Mouse (Mus musculus) forebrain, embryonic 14.5 days (tissue): ENCODE data around the gene Spsb1. TPM values are rescaled to one million over a fixed set of nuclear protein-coding genes. Genes with fewer than 3 reads are reported as not detected.

ENCODE experiments used
- ATAC-seq: fragments of 200-750 bp; cut with Nextera tagmentation; 2 replicates; pipeline ENCODE4 v1.8.0; 2017; ENCODE audit warnings: mild to moderate bottlenecking, moderate library complexity
- DNase-seq: peaks from one replicate; pipeline ENCODE4 v3.0.0-alpha.2; 2015; ENCODE audit warnings: low spot score
- H3K27ac ChIP-seq: fragments of 300-500 bp; sonication (generic); 2 replicates; pipeline ENCODE4 v1.5.1; 2014; ENCODE audit warnings: low read depth, mild to moderate bottlenecking, control low read depth, low read length, moderate library complexity
- H3K27me3 ChIP-seq: fragments of 300-500 bp; sonication (generic); replicated peaks from 2 replicates; pipeline ENCODE4 v1.6.1; 2014; ENCODE audit warnings: low read length, control low read depth, mixed read lengths; ENCODE audit not compliant: control insufficient read depth, insufficient read depth
- H3K36me3 ChIP-seq: fragments of 300-500 bp; sonication (generic); 2 replicates; pipeline ENCODE4 v1.6.1; 2014; ENCODE audit warnings: low read length, control low read depth; ENCODE audit not compliant: control insufficient read depth, insufficient read depth
- H3K4me1 ChIP-seq: fragments of 300-500 bp; sonication (generic); 2 replicates; pipeline ENCODE4 v1.6.1; 2014; ENCODE audit warnings: antibody characterized with exemption, low read length, control low read depth; ENCODE audit not compliant: control insufficient read depth, insufficient read depth
- H3K4me2 ChIP-seq: fragments of 300-500 bp; sonication (generic); 2 replicates; pipeline ENCODE4 v1.6.1; 2014; ENCODE audit warnings: mild to moderate bottlenecking, control low read depth, low read length
- H3K4me3 ChIP-seq: fragments of 300-500 bp; sonication (generic); 2 replicates; pipeline ENCODE4 v1.5.1; 2014; ENCODE audit warnings: low read depth, low read length, control low read depth
- H3K9ac ChIP-seq: fragments of 300-500 bp; sonication (generic); 2 replicates; pipeline ENCODE4 v1.6.1; 2014; ENCODE audit warnings: mild to moderate bottlenecking, low read length, control low read depth, moderate library complexity
- H3K9me3 ChIP-seq: fragments of 300-500 bp; sonication (generic); replicated peaks from 2 replicates; pipeline ENCODE4 v1.6.1; 2016; ENCODE audit warnings: low read length, control low read depth, mixed read lengths; ENCODE audit not compliant: control insufficient read depth
- WGBS: fragments of 180-500 bp; shearing (Covaris S2); extraction: QIAGEN DNeasy Blood & Tissue Kit; methylation state at CpG from one replicate; pipeline ENCODE4 v1.1.7; 2014; 5-methylcytosine and 5-hydroxymethylcytosine counted together
- polyA plus RNA-seq: library from polyadenylated mRNA; unstranded; fragments of >200 nt; fragmentation: Nextera tagmentation; extraction: Ambion mirVana; gene quantifications from 2 replicates; pipeline ENCODE4 v1.2.1, GENCODE M21; 2014

The Spsb1 gene
- polyA plus RNA-seq, 1 experiment from 2014 or later: 4.8 TPM

GRCm38 (mm10) chr4:149918455-149919070 lies 36.3 kb downstream of the Spsb1 start:
- ATAC-seq (no peak), DNase-seq (no peak)
- Histone ChIP-seq H3K27me3 (no peaks in the 10 kb centered on the region), H3K4me1 (0 out of 2 replicates have a peak, but pooled peaks cover 4% of the 10 kb centered on the region), H3K36me3 (no peaks in the 10 kb centered on the region), H3K4me2 (no peak overlapping the region), H3K27ac (no peak overlapping the region), H3K9ac (no peak overlapping the region), H3K9me3 (no peaks in the 10 kb centered on the region), H3K4me3 (no peak overlapping the region)
- 86% methylated on average over 15 of the region's 15 CpGs for WGBS

DNA sequence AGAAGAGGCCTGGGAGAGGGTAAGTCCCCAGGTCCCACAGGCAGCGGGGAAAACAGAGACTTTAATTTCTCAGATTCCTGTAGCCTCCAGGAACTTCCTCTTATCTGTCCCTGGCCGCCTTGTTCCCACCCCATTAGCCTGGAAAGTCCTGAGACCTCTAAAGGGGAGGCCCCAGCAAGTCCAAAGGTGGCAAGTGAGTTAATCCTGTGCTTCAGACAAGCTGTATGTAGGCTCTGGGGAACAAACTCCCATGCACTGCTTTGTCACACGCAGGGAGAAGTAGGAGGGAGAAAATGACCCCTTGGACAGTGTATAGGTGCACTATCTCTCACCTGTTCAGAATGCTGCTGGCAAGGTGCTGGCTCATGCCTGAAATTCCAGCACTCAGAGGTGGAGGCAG lies 38.0 kb downstream of the Spsb1 start:
- no peak overlapping the region for H3K4me3 ChIP-seq
- WGBS: 67% methylated on average over 3 of the region's 3 CpGs
- no peak overlapping the region for H3K4me2 ChIP-seq
- no peaks in the 10 kb centered on the region for H3K9me3 ChIP-seq
- ATAC-seq (no peak), DNase-seq (no peak)
- no peaks in the 10 kb centered on the region for H3K36me3 ChIP-seq
- H3K27ac ChIP-seq: 0 out of 2 replicates have a peak overlapping the region, but pooled peaks have one; percentile 5
- H3K27me3 ChIP-seq: no peaks in the 10 kb centered on the region
- H3K4me1 ChIP-seq: 0 out of 2 replicates have a peak, but pooled peaks cover 2% of the 10 kb centered on the region
- no peak overlapping the region for H3K9ac ChIP-seq

GRCm38 (mm10) chr4:149913709-149914370 lies 41.0 kb downstream of the Spsb1 start:
- whole genome bisulfite sequencing: 54% methylated on average over 7 of the region's 7 CpGs
- H3K27ac ChIP-seq: no peak overlapping the region
- H3K4me3 ChIP-seq: no peak overlapping the region
- no peak overlapping the region for H3K9ac ChIP-seq
- H3K4me1 ChIP-seq: no peaks in the 10 kb centered on the region
- no peaks in the 10 kb centered on the region for H3K27me3 ChIP-seq
- DNase-seq (no peak), ATAC-seq (no peak)
- H3K9me3 ChIP-seq: no peaks in the 10 kb centered on the region
- no peak overlapping the region for H3K4me2 ChIP-seq
- H3K36me3 ChIP-seq: no peaks in the 10 kb centered on the region

- Histone ChIP-seq H3K36me3 (no peaks in the 10 kb centered on the region), H3K4me1 (no peaks in the 10 kb centered on the region), H3K9ac (no peak overlapping the region), H3K27ac (no peak overlapping the region), H3K4me2 (no peak overlapping the region), H3K4me3 (no peak overlapping the region), H3K27me3 (no peaks in the 10 kb centered on the region), H3K9me3 (no peaks in the 10 kb centered on the region)
- ATAC-seq (no peak), DNase-seq (no peak)
- 60% methylated on average over 4 of the region's 4 CpGs for WGBS
Measured at GRCm38 (mm10) chr4:149912451-149912850, 42.4 kb downstream of the Spsb1 start.

DNA sequence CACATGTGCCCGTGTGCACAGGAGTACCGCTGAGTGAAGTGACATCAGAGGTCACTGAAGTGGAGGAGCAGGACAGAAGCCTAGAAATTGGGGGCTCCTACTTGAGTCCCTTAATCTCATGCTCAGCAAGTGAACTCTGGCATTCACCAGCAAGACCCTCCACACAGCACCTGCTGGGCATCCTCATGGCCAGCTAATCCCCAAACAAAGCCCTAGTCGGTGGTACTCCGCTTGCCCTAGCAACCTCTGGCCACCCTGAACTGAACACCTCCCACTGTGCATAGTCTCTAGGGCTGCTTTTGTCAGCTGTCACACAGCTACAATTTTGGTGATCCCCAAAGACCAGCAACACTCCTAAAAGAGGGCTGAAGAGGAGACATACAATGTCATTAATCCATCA lies 44.3 kb downstream of the Spsb1 start:
- no peaks in the 10 kb centered on the region for H3K27me3 ChIP-seq
- DNase-seq (no peak), ATAC-seq (no peak)
- H3K36me3 ChIP-seq: no peaks in the 10 kb centered on the region
- H3K9ac ChIP-seq: no peak overlapping the region
- H3K4me1 ChIP-seq: no peaks in the 10 kb centered on the region
- no peak overlapping the region for H3K27ac ChIP-seq
- H3K4me2 ChIP-seq: no peak overlapping the region
- 15% methylated on average over 4 of the region's 4 CpGs for WGBS
- no peak overlapping the region for H3K4me3 ChIP-seq
- H3K9me3 ChIP-seq: no peaks in the 10 kb centered on the region

DNA sequence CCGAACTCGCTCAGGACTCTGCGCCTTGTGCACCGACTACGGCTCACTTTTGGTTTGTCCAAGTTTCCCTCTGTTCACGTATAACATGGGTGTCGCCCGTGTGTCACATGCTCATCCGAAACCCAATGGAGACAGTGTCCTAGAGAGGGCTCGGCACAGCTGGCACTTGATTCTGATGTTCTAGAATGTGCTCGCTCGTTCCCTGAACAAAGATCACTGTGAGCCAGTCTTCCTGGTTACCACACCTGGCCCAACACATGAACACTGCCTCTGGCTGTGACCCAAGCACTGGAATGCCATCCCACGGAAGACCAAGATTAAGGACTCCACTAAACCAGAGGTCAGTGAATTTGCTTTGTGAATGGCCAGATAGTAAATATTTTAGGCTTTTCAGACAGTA lies 45.3 kb downstream of the Spsb1 start:
- DNase-seq (no peak), ATAC-seq (no peak)
- H3K4me1 ChIP-seq: no peaks in the 10 kb centered on the region
- H3K9me3 ChIP-seq: no peaks in the 10 kb centered on the region
- no peak overlapping the region for H3K27ac ChIP-seq
- WGBS: 91% methylated on average over 13 of the region's 13 CpGs
- no peak overlapping the region for H3K4me2 ChIP-seq
- H3K27me3 ChIP-seq: no peaks in the 10 kb centered on the region
- no peaks in the 10 kb centered on the region for H3K36me3 ChIP-seq
- H3K9ac ChIP-seq: no peak overlapping the region
- no peak overlapping the region for H3K4me3 ChIP-seq

DNA sequence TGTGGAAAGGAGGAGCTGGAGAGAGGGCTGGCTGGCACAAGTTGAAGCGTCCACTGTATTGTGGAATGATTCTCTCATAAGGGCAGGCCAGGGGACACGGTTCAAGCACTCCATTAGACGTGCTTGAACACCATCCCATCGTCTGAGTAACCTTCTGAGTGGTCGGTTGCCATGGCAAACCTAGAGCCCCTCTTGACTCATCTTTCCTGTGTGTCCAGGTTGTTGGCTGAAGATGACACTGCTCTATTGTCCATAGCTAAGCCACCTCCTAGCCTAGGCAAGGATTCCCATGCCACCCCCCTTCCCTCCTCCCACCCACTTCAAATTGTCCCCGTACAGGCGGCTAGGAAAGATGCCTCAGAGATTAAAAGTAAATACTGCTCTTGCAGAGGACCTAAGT lies 45.9 kb downstream of the Spsb1 start:
- no peak overlapping the region for H3K9ac ChIP-seq
- no peaks in the 10 kb centered on the region for H3K9me3 ChIP-seq
- H3K27me3 ChIP-seq: no peaks in the 10 kb centered on the region
- WGBS: 81% methylated on average over 7 of the region's 7 CpGs
- no peak overlapping the region for H3K27ac ChIP-seq
- H3K4me2 ChIP-seq: no peak overlapping the region
- H3K4me3 ChIP-seq: no peak overlapping the region
- no peaks in the 10 kb centered on the region for H3K36me3 ChIP-seq
- DNase-seq (no peak), ATAC-seq (no peak)
- no peaks in the 10 kb centered on the region for H3K4me1 ChIP-seq

GRCm38 (mm10) chr4:149907656-149908055 lies 47.2 kb downstream of the Spsb1 start:
- ATAC-seq (no peak), DNase-seq (no peak)
- 70% methylated on average over 7 of the region's 7 CpGs for whole genome bisulfite sequencing
- H3K4me3 ChIP-seq: no peak overlapping the region
- H3K27me3 ChIP-seq: no peaks in the 10 kb centered on the region
- H3K4me2 ChIP-seq: no peak overlapping the region
- no peak overlapping the region for H3K27ac ChIP-seq
- no peaks in the 10 kb centered on the region for H3K4me1 ChIP-seq
- no peaks in the 10 kb centered on the region for H3K36me3 ChIP-seq
- H3K9me3 ChIP-seq: no peaks in the 10 kb centered on the region
- no peak overlapping the region for H3K9ac ChIP-seq

- Histone ChIP-seq H3K4me1 (no peaks in the 10 kb centered on the region), H3K4me3 (no peak overlapping the region), H3K4me2 (no peak overlapping the region), H3K27me3 (no peaks in the 10 kb centered on the region), H3K9me3 (no peaks in the 10 kb centered on the region), H3K9ac (no peak overlapping the region), H3K27ac (no peak overlapping the region), H3K36me3 (no peaks in the 10 kb centered on the region)
- ATAC-seq (no peak), DNase-seq (no peak)
- 74% methylated on average over 13 of the region's 13 CpGs for WGBS
Measured at GRCm38 (mm10) chr4:149906921-149907320, 47.9 kb downstream of the Spsb1 start.
